Mouse (Mus musculus): Measurements from ENCODE around the gene Rasgrp3. TPM values are rescaled to one million over a fixed set of nuclear protein-coding genes. Genes with fewer than 3 reads are reported as not detected.

The Rasgrp3 gene
- polyA plus RNA-seq, 1 experiment from 2014 or later = 24.2 TPM

GRCm38 (mm10) chr17:75522347-75523065 lies 86.8 kb downstream of the Rasgrp3 start:
- H3K27me3 ChIP-seq = no peaks in the 10 kb centered on the region
- in situ Hi-C loops (cut with MboI; ENCODE audit: low pct_unique_long_range_greater_than_20kb) = no loop called here
- ATAC-seq (peak; percentile 44), DNase-seq (ENCODE audit: low read depth, low spot score) (no peak)
- POLR2A ChIA-PET = interaction anchor here (0.8 kb wide), 1 partner anchor 9 kb away, joined by 3 read pairs; no protein-coding TSS in a partner anchor
- TF ChIP-seq CTCF (IDR thresholded peaks at IDR 0.05) = no peak
- CTCF ChIA-PET = interaction anchor here (1.0 kb wide), 1 partner anchor 15 kb away, joined by 3 read pairs; no protein-coding TSS in a partner anchor

DNA sequence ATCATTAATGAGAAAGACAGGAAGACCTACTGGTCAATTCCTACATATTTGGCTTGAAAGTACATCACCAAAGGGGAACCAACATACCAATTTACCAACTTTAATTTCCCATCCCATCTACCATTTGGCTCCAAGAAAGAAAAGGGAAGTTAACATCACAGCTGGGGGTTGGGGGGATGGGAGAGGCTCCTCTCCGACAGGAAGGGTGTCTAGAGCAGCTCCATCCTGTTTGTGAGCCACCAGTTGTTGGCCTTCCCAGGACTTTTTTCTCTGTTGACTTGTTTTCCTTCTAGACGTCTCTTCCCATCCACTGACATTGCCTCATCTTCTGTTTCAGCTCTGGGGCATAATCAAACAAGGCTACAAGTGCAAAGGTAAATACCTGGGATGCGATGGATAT lies 88.1 kb downstream of the Rasgrp3 start:
- ATAC-seq (no peak), DNase-seq (ENCODE audit: low read depth, low spot score) (no peak)
- ChIA-PET CTCF (no interaction called here), POLR2A (interaction anchor here (0.6 kb wide), 1 partner anchor 307 kb away, joined by 3 read pairs; no protein-coding TSS in a partner anchor)
- no peak for TF ChIP-seq CTCF (IDR thresholded peaks at IDR 0.05)
- H3K27me3 ChIP-seq = no peaks in the 10 kb centered on the region
- in situ Hi-C loops (cut with MboI; ENCODE audit: low pct_unique_long_range_greater_than_20kb) = no loop called here

- ChIA-PET POLR2A (no interaction called here), CTCF (no interaction called here)
- no peak for DNase-seq (ENCODE audit: low read depth, low spot score)
- no peaks in the 10 kb centered on the region for H3K27me3 ChIP-seq
- TF ChIP-seq CTCF (IDR thresholded peaks at IDR 0.05) = no peak
- in situ Hi-C loops (cut with MboI; ENCODE audit: low pct_unique_long_range_greater_than_20kb) = loop anchor here (25.0 kb wide), 2 partner anchors 414 to 714 kb away; no protein-coding TSS in a partner anchor
- no peak for ATAC-seq
These were observed 90.7 kb downstream of the Rasgrp3 start for GRCm38 (mm10) chr17:75526411-75526810.

DNA sequence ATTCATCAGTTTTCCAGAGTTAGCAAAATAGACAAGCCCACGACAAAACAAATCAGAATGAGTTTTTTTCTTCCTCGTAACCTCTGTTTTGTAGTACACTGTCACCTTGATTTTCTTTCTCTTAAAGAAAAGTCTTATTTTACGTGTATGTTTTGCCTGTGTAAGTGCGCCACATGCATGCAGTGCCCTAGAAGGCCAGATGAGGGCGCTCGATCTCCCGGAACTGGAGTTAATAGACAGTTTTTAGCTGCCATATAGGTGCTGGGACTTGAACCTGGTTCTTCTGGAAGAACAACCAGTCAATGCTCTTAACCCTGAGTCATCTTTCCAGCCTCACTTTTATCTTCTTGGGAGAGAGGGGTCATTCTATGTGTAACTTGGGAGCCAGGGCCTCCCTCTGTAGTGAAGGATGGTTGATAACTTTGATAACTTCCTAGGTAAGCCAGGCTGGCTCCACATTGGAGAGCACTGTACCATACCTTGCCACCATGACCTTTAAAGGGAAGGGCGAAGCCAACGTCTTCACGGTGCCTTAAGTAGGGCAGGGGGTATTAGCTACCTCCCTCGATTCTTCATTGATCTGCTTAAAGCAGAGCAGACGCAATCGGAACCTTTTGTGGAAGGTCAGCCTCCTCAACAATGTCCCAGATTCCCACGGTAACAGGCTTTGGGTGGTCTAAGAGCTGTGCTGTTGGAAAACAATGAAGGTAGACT lies 93.7 kb downstream of the Rasgrp3 start:
- no peak for DNase-seq (ENCODE audit: low read depth, low spot score)
- POLR2A ChIA-PET = interaction anchor here (0.7 kb wide), 1 partner anchor 492 kb away, joined by 3 read pairs; no protein-coding TSS in a partner anchor
- CTCF ChIA-PET = interaction anchor here (1.0 kb wide), 1 partner anchor 147 kb away, joined by 3 read pairs; no protein-coding TSS in a partner anchor
- ATAC-seq = no peak
- in situ Hi-C loops (cut with MboI; ENCODE audit: low pct_unique_long_range_greater_than_20kb) = loop anchor here (25.0 kb wide), 2 partner anchors 417 to 717 kb away; no protein-coding TSS in a partner anchor
- peak; percentile 41 for TF ChIP-seq CTCF (IDR thresholded peaks at IDR 0.05)
- no peaks in the 10 kb centered on the region for H3K27me3 ChIP-seq

GRCm38 (mm10) chr17:75532469-75532986 lies 96.8 kb downstream of the Rasgrp3 start:
- ATAC-seq (no peak), DNase-seq (ENCODE audit: low read depth, low spot score) (no peak)
- CTCF ChIA-PET = interaction anchor here (0.6 to 0.9 kb wide), 2 partner anchors 75 to 837 kb away, joined by 3 read pairs; no protein-coding TSS in a partner anchor
- POLR2A ChIA-PET = interaction anchor here (0.7 kb wide), 1 partner anchor 10 kb away, joined by 3 read pairs; no protein-coding TSS in a partner anchor
- TF ChIP-seq CTCF (IDR thresholded peaks at IDR 0.05) = no peak
- in situ Hi-C loops (cut with MboI; ENCODE audit: low pct_unique_long_range_greater_than_20kb) = loop anchor here (5.0 to 25.0 kb wide), 3 partner anchors 160 to 720 kb away; no protein-coding TSS in a partner anchor
- H3K27me3 ChIP-seq = no peaks in the 10 kb centered on the region

DNA sequence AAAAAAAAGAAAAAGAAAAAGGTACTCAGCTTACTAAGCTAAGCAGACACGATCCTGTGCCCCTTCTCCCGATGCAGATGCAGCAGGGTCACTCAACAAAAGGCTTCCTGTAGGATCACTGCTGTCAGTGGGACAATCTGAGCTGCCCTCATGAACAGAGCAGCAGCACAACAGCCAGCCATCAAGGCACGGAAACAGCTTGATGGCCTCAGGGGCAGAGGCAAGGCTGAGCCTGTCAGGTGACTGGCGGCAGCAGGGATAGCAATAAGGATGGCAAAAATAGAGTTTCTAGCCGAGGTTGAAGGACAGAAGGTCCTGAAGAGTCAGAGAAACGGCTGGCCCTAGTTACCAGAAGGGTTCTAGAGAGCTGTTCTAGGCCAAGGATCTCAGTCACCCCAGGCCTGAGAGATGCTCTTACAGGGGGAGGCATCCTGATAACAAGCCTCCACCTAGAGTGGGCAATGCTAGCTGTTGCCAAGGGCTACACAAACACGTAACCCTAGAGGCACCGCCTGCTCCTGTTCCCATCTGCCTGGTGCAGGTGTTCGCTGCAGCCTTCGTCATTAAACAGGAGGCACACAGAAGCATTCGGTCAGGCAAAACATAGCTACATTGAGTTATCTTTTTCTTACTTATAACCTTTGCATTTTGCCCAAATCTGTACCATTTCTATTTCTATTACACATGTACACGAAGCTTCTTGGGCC lies 98.8 kb downstream of the Rasgrp3 start:
- ChIA-PET POLR2A (no interaction called here), CTCF (no interaction called here)
- no peak for DNase-seq (ENCODE audit: low read depth, low spot score)

GRCm38 (mm10) chr17:75535612-75536011 lies 99.9 kb downstream of the Rasgrp3 start:
- in situ Hi-C loops (cut with MboI; ENCODE audit: low pct_unique_long_range_greater_than_20kb) = loop anchor here (25.0 kb wide), 2 partner anchors 423 to 723 kb away; no protein-coding TSS in a partner anchor
- TF ChIP-seq CTCF (IDR thresholded peaks at IDR 0.05) = no peak
- no peaks in the 10 kb centered on the region for H3K27me3 ChIP-seq
- POLR2A ChIA-PET = no interaction called here
- DNase-seq (ENCODE audit: low read depth, low spot score) = no peak
- CTCF ChIA-PET = interaction anchor here (1.2 kb wide), 1 partner anchor 78 kb away, joined by 3 read pairs; no protein-coding TSS in a partner anchor
- ATAC-seq = no peak

More for the DNA sequence above, 98.8 kb downstream of the Rasgrp3 start:
- TF ChIP-seq CTCF (IDR thresholded peaks at IDR 0.05) = no peak
- no peaks in the 10 kb centered on the region for H3K27me3 ChIP-seq
- no peak for ATAC-seq
- in situ Hi-C loops (cut with MboI; ENCODE audit: low pct_unique_long_range_greater_than_20kb) = loop anchor here (5.0 to 25.0 kb wide), 3 partner anchors 162 to 722 kb away; no protein-coding TSS in a partner anchor

- H3K27me3 ChIP-seq = no peaks in the 10 kb centered on the region
- ATAC-seq (peak; percentile 71), DNase-seq (ENCODE audit: low read depth, low spot score) (no peak)
- TF ChIP-seq CTCF (IDR thresholded peaks at IDR 0.05) = peak; percentile 69
- CTCF ChIA-PET = interaction anchor here (0.7 to 1.3 kb wide), 7 partner anchors 14 to 166 kb away, joined by 3 to 9 read pairs (median 3); no protein-coding TSS in a partner anchor
- in situ Hi-C loops (cut with MboI; ENCODE audit: low pct_unique_long_range_greater_than_20kb) = loop anchor here (25.0 kb wide), 2 partner anchors 424 to 724 kb away; no protein-coding TSS in a partner anchor
- POLR2A ChIA-PET = no interaction called here
These were observed 100.8 kb downstream of the Rasgrp3 start for GRCm38 (mm10) chr17:75536396-75537049.

GRCm38 (mm10) chr17:75537050-75537445 lies 101.4 kb downstream of the Rasgrp3 start:
- in situ Hi-C loops (cut with MboI; ENCODE audit: low pct_unique_long_range_greater_than_20kb) = loop anchor here (25.0 kb wide), 2 partner anchors 425 to 725 kb away; no protein-coding TSS in a partner anchor
- CTCF ChIA-PET = interaction anchor here (0.7 to 1.3 kb wide), 6 partner anchors 14 to 166 kb away, joined by 3 to 9 read pairs (median 4); no protein-coding TSS in a partner anchor
- POLR2A ChIA-PET = no interaction called here
- TF ChIP-seq CTCF (IDR thresholded peaks at IDR 0.05) = no peak
- H3K27me3 ChIP-seq = no peaks in the 10 kb centered on the region
- no peak for DNase-seq (ENCODE audit: low read depth, low spot score)
- ATAC-seq = no peak
